In genomic region chr9:40452208-40452607, GRCm38 (mm10) we compare ENCODE assay signal across 14 mouse cellular contexts.
A peak's percentile ranks its signal among the peaks of the same experiment; 100 is the strongest.
DNase-seq lines count a peak whose midpoint lies in the region; ATAC-seq and TF ChIP-seq lines count a peak whose summit lies in the region.
"Had no signal": no experiment of that assay in that cellular context is flagged by ENCODE, and none has a peak within 500 bp of the region (broad histone marks: within the 10 kb centered on the region; RNA-seq: fewer than 3 reads in every experiment).

No protein-coding gene starts in this region.

- H3K4me1 ChIP-seq in heart, embryonic 12.5 days (replicated peaks): peaks cover 32% of the 10 kb centered on the region
- no peaks in the 10 kb centered on the region for H3K4me1 ChIP-seq in lung, embryonic 14.5 days (ENCODE audit: insufficient read depth)

- TF ChIP-seq CTCF in lung, embryonic 14.5 days (IDR thresholded peaks at IDR 0.05; ENCODE audit: low read depth): peak; percentile 54

- H3K27ac ChIP-seq in heart, embryonic 12.5 days (ENCODE audit: poor library complexity, severe bottlenecking): no peak overlapping the region
- no peak overlapping the region for H3K27ac ChIP-seq in lung, embryonic 14.5 days (ENCODE audit: low read depth)
- H3K27ac ChIP-seq: forebrain, embryonic 12.5 days; neural tube, embryonic 12.5 days had no signal

- no peak for ATAC-seq in heart, embryonic 12.5 days (ENCODE audit: insufficient number of reproducible peaks, low FRiP score)
- no peak for ATAC-seq in lung, embryonic 14.5 days (ENCODE audit: insufficient read depth)
- ATAC-seq: inflammation-experienced regulatory T-cells, adult 6 months; Patski had no signal

- whole genome bisulfite sequencing in heart, embryonic 12.5 days: 52% methylated on average over 5 of the region's 5 CpGs
- 65% methylated on average over 5 of the region's 5 CpGs for WGBS in lung, embryonic 14.5 days

- intact Hi-C loops in heart, postnatal 36 days (cut with DNase I): no loop called here

- H3K4me2 ChIP-seq in heart, embryonic 12.5 days: no peak overlapping the region
- H3K4me2 ChIP-seq in lung, embryonic 14.5 days: no peak overlapping the region
- H3K4me2 ChIP-seq: forebrain, embryonic 12.5 days; neural tube, embryonic 12.5 days had no signal

- no peaks in the 10 kb centered on the region for H3K9me3 ChIP-seq in heart, embryonic 12.5 days (replicated peaks)
- no peaks in the 10 kb centered on the region for H3K9me3 ChIP-seq in lung, embryonic 14.5 days (ENCODE audit: low read depth, low read length)
- H3K9me3 ChIP-seq: forebrain, embryonic 12.5 days; neural tube, embryonic 12.5 days had no signal

- no peak overlapping the region for H3K9ac ChIP-seq in heart, embryonic 12.5 days
- H3K9ac ChIP-seq in lung, embryonic 14.5 days: no peak overlapping the region
- H3K9ac ChIP-seq: forebrain, embryonic 12.5 days; neural tube, embryonic 12.5 days had no signal

- H3K4me3 ChIP-seq in heart, embryonic 12.5 days: peak overlapping the region; percentile 10; the same call in 1 of the 2 replicates
- H3K4me3 ChIP-seq in lung, embryonic 14.5 days (ENCODE audit: low read depth, low read length): no peak overlapping the region
- H3K4me3 ChIP-seq: forebrain, embryonic 12.5 days; neural tube, embryonic 12.5 days had no signal

- peak; percentile 28 to 35 for DNase-seq in cerebellum, adult 18-20 months
- DNase-seq in cerebellum, adult 11-12 months: no peak
- DNase-seq in heart, postnatal 36 days: no peak
- DNase-seq in lung, embryonic 14.5 days: no peak
- no peak for DNase-seq in lung, postnatal 14 days
- peak; percentile 34 for DNase-seq in naive thymus-derived CD4-positive, alpha-beta T cell, adult 2 months (ENCODE audit: low read depth)
- no peak for DNase-seq in ovary, postnatal 10 days (ENCODE audit: low spot score)
- DNase-seq: adrenal gland, postnatal 10 days; right cerebral cortex, postnatal 14 days had no signal

- peaks cover 5% of the 10 kb centered on the region; the same call in 1 of the 2 replicates for H3K27me3 ChIP-seq in heart, embryonic 12.5 days (replicated peaks)
- H3K27me3 ChIP-seq in lung, embryonic 14.5 days (ENCODE audit: insufficient read depth, low read length): no peaks in the 10 kb centered on the region

- no peaks in the 10 kb centered on the region for H3K36me3 ChIP-seq in heart, embryonic 12.5 days
- no peaks in the 10 kb centered on the region for H3K36me3 ChIP-seq in lung, embryonic 14.5 days (ENCODE audit: insufficient read depth)
- H3K36me3 ChIP-seq: forebrain, embryonic 12.5 days; neural tube, embryonic 12.5 days had no signal

Comparison
In these comparisons a context has a peak if more than half of its experiments do, and no peak if none do; other contexts are left out.
1. DNase-seq: peak in cerebellum, adult 18-20 months (2 of 2) and naive thymus-derived CD4-positive, alpha-beta T cell, adult 2 months (single experiment); none in cerebellum, adult 11-12 months (single experiment), heart, postnatal 36 days (0 of 2), lung, embryonic 14.5 days (single experiment), lung, postnatal 14 days (single experiment) and ovary, postnatal 10 days (single experiment).